Mouse (Mus musculus) CH12.LX (cell line): Measurements from ENCODE around the gene S100a8. TPM values are rescaled to one million over a fixed set of nuclear protein-coding genes. Genes with fewer than 3 reads are reported as not detected.

Experiments
- DNase-seq: peaks from one replicate; pipeline ENCODE4 v3.0.0-alpha.2; 2013; ENCODE audit errors: extremely low read depth
- H3K27ac ChIP-seq: 2 replicates; pipeline ENCODE4 v1.5.1; 2012; ENCODE audit warnings: low read depth, mild to moderate bottlenecking, control low read depth, moderate library complexity; ENCODE audit not compliant: insufficient read depth
- H3K27me3 ChIP-seq: replicated peaks from 2 replicates; pipeline ENCODE3; 2012; ENCODE audit warnings: inconsistent platforms
- H3K36me3 ChIP-seq, 2 experiments: replicated peaks in 1 of 2; 2 replicates each; pipeline versions ENCODE3 to v1.6.1; 2012; ENCODE audit warnings: inconsistent platforms in 1 of 2, low read length in 1 of 2, mild to moderate bottlenecking in 1 of 2, mixed read lengths in 1 of 2, moderate library complexity in 1 of 2; ENCODE audit not compliant: control insufficient read depth in 1 of 2, insufficient read depth in 1 of 2
- H3K4me1 ChIP-seq, 2 experiments: 2 replicates each; pipeline ENCODE4 v1.6.1; 2012; ENCODE audit warnings: inconsistent platforms in 1 of 2, moderate library complexity in 1 of 2; ENCODE audit not compliant: insufficient read depth in 2 of 2, control insufficient read depth in 1 of 2
- H3K4me2 ChIP-seq: 2 replicates; pipeline ENCODE4 v1.6.1; 2012; ENCODE audit warnings: low read depth, mild to moderate bottlenecking, control low read depth; ENCODE audit not compliant: poor library complexity, insufficient read depth, severe bottlenecking
- H3K4me3 ChIP-seq, 3 experiments: fragments of 150-350 bp in 1 of 3; sonication (generic) in 1 of 3; replicated peaks in 1 of 3; 2 replicates each; pipeline versions ENCODE3 to v1.5.1; 2011 to 2012; ENCODE audit warnings: low read depth in 2 of 3, low read length in 2 of 3, mild to moderate bottlenecking in 2 of 3, moderate library complexity in 2 of 3, control low read depth in 1 of 3, improper control_type of control experiment in 1 of 3, inconsistent platforms in 1 of 3, mixed read lengths in 1 of 3; ENCODE audit not compliant: poor library complexity in 1 of 3
- H3K79me2 ChIP-seq: replicated peaks from 2 replicates; pipeline ENCODE4 v1.6.1; 2012; ENCODE audit warnings: mild to moderate bottlenecking, moderate library complexity; ENCODE audit not compliant: control insufficient read depth, poor library complexity, insufficient read depth, severe bottlenecking; ENCODE audit errors: extremely low read depth
- H3K9ac ChIP-seq: 2 replicates; pipeline ENCODE4 v1.6.1; 2012; ENCODE audit warnings: low read depth, mild to moderate bottlenecking, control low read depth, moderate library complexity; ENCODE audit not compliant: insufficient read depth
- H3K9me3 ChIP-seq: replicated peaks from 2 replicates; pipeline ENCODE3; 2012; ENCODE audit warnings: low read length, inconsistent platforms, mixed read lengths
- BHLHE40 ChIP-seq: IDR thresholded peaks from 2 replicates; pipeline ENCODE4 v1.6.1; 2011; ENCODE audit warnings: mild to moderate bottlenecking, low read depth, low read length, improper control_type of control experiment
- E2F4 ChIP-seq: IDR thresholded peaks from 2 replicates; pipeline ENCODE4 v1.6.1; 2011; ENCODE audit warnings: low read depth, low read length, improper control_type of control experiment; ENCODE audit not compliant: insufficient replicate concordance
- GABPA ChIP-seq: IDR thresholded peaks from 2 replicates; pipeline ENCODE4 v1.6.1; 2012; ENCODE audit warnings: low read depth, low read length, improper control_type of control experiment, inconsistent platforms; ENCODE audit not compliant: insufficient replicate concordance
- IRF4 ChIP-seq: IDR thresholded peaks from 2 replicates; pipeline ENCODE4 v1.6.1; 2014; ENCODE audit warnings: low read depth, mild to moderate bottlenecking, inconsistent platforms, low read length, improper control_type of control experiment
- MAX ChIP-seq: IDR thresholded peaks from 2 replicates; pipeline ENCODE4 v1.6.1; 2011; ENCODE audit warnings: low read length, improper control_type of control experiment
- MYC ChIP-seq: IDR thresholded peaks from 2 replicates; pipeline ENCODE4 v1.6.1; 2011; ENCODE audit warnings: low read depth, mild to moderate bottlenecking, improper control_type of control experiment, low read length
- NRF1 ChIP-seq: IDR thresholded peaks from 2 replicates; pipeline ENCODE4 v1.6.1; 2014; ENCODE audit warnings: low read depth, mild to moderate bottlenecking, inconsistent platforms, low read length, improper control_type of control experiment, moderate library complexity
- PAX5 ChIP-seq: IDR thresholded peaks from 2 replicates; pipeline ENCODE4 v1.6.1; 2012; ENCODE audit warnings: low read length, inconsistent platforms, mixed read lengths
- RAD21 ChIP-seq: IDR thresholded peaks from 2 replicates; pipeline ENCODE4 v1.6.1; 2011; ENCODE audit warnings: low read depth, mild to moderate bottlenecking, low read length, improper control_type of control experiment, moderate library complexity
- SMC3 ChIP-seq: IDR thresholded peaks from 2 replicates; pipeline ENCODE4 v1.6.1; 2011; ENCODE audit warnings: low read depth, low read length, improper control_type of control experiment
- TBP ChIP-seq: conservative IDR thresholded peaks from 2 replicates; pipeline ENCODE4 v1.6.1; 2011; ENCODE audit warnings: low read depth, low read length, improper control_type of control experiment
- TCF12 ChIP-seq: IDR thresholded peaks from 2 replicates; pipeline ENCODE4 v1.6.1; 2014; ENCODE audit warnings: low read depth, mild to moderate bottlenecking, inconsistent platforms, low read length, improper control_type of control experiment
- dilution Hi-C: fragments of 300-500 bp; cut with MboI; formaldehyde crosslinking; loops from 2 replicates; pipeline ENCODE4 v1.14.3; 2020; ENCODE audit warnings: low sequenced_read_pairs; ENCODE audit not compliant: extremely low pct_unique_long_range_greater_than_20kb, extremely low pct_ligation_motif_present
- in situ Hi-C: fragments of 300-500 bp; cut with MboI; formaldehyde crosslinking; loops from 3 replicates; pipeline ENCODE4 v1.14.3; 2019; ENCODE audit warnings: low sequenced_read_pairs, low pct_ligation_motif_present, low pct_unique_long_range_greater_than_20kb, mixed read lengths
- polyA plus RNA-seq: library from polyadenylated mRNA; unstranded; fragments of >175 nt; gene quantifications from 2 replicates; pipeline ENCODE4 v1.2.1, GENCODE M21; 2012; ENCODE audit warnings: low read depth; ENCODE audit not compliant: insufficient read length
- total RNA-seq, 2 experiments: library from RNA; depleted of rRNA; stranded (reverse); fragments of 300-350 nt in 1 of 2; fragments of >200 nt in 1 of 2; gene quantifications; 2 replicates each; pipeline ENCODE4 v1.2.3; 2012 to 2014

The S100a8 gene
- total and polyA plus RNA-seq, 3 experiments = not detected

GRCm38 (mm10) chr3:90627807-90628206 lies 41.0 kb upstream of the S100a8 start (continued):
- peak; percentile 74 for TF ChIP-seq RAD21

DNA sequence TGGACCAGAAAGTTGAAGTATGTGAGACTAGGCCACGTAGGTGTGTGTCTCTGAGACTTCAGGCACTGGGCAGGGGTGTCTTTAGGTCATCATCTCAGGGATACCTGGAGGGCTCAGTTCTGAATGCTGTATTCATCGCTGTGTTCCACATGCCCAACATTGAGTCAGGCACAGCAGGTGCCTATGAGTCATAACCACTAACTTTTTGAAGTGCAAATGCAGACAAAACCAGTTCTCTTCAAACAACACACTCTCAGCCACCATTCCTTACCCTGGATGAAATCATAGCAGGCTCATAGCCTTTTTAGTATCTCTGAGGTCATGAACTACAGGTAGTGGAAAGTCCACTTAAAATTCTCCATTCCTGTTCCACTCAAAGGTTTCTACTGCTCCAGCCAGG lies 39.5 kb upstream of the S100a8 start:
- DNase-seq = no peak
- dilution Hi-C loops (no loop called here), in situ Hi-C loops (no loop called here)

DNA sequence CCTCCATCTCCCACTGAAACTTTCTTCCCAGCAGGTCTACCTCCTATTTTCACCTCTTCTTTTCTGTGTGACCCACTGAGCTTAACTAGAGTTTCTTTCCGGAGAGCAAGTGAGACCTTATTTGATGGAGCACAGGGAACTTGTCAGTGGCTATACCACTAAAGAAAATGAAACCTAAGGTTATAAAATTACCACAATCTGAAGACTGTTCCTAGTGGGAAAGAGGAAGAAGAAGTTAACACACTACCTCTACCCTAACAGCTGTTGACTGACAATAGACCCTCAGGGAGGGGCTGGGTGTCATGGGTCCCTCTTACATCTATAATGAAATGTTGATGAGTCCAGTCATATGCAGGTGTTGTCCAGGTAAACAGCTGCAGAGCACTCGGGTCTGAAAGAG lies 36.8 kb upstream of the S100a8 start:
- dilution Hi-C loops (no loop called here), in situ Hi-C loops (no loop called here)
- Histone ChIP-seq H3K4me3 (no peak overlapping the region), H3K9ac (no peak overlapping the region), H3K36me3 (no peaks in the 10 kb centered on the region), H3K9me3 (no peaks in the 10 kb centered on the region), H3K27ac (no peak overlapping the region), H3K4me2 (no peak overlapping the region), H3K27me3 (peaks cover 9% of the 10 kb centered on the region), H3K79me2 (no peaks in the 10 kb centered on the region), H3K4me1 (no peaks in the 10 kb centered on the region)
- no peak for DNase-seq
- TF ChIP-seq MAX = no peak
- TF ChIP-seq TCF12 = no peak
- no peak for TF ChIP-seq PAX5
- TF ChIP-seq SMC3 = no peak
- no peak for TF ChIP-seq MYC

More for the DNA sequence above, 39.5 kb upstream of the S100a8 start:
- no peak overlapping the region for H3K9ac ChIP-seq
- 0 out of 2 replicates have a peak, but pooled peaks have one; percentile 20 for TF ChIP-seq BHLHE40
- TF ChIP-seq GABPA = no peak
- no peak for TF ChIP-seq E2F4
- no peak overlapping the region for H3K4me2 ChIP-seq
- no peaks in the 10 kb centered on the region for H3K9me3 ChIP-seq
- no peak overlapping the region for H3K4me3 ChIP-seq
- H3K36me3 ChIP-seq = no peaks in the 10 kb centered on the region
- H3K27ac ChIP-seq = no peak overlapping the region
- no peaks in the 10 kb centered on the region for H3K4me1 ChIP-seq
- H3K79me2 ChIP-seq = no peaks in the 10 kb centered on the region
- H3K27me3 ChIP-seq = peaks cover 3% of the 10 kb centered on the region

- no peak for TF ChIP-seq TBP
- TF ChIP-seq IRF4 = no peak
- TF ChIP-seq NRF1 = no peak
- H3K9ac ChIP-seq = no peak overlapping the region
- H3K79me2 ChIP-seq = no peaks in the 10 kb centered on the region
- no peaks in the 10 kb centered on the region for H3K36me3 ChIP-seq
- H3K27ac ChIP-seq = no peak overlapping the region
- dilution Hi-C loops = no loop called here
- peaks cover 30% of the 10 kb centered on the region for H3K27me3 ChIP-seq
- H3K4me2 ChIP-seq = no peak overlapping the region
- no peak for DNase-seq
- no peaks in the 10 kb centered on the region for H3K9me3 ChIP-seq
- H3K4me3 ChIP-seq = no peak overlapping the region
- H3K4me1 ChIP-seq = no peaks in the 10 kb centered on the region
- in situ Hi-C loops = no loop called here
These were observed 30.1 kb upstream of the S100a8 start for GRCm38 (mm10) chr3:90638511-90639275.
